Mouse (Mus musculus): ENCODE measurements at regions not wholly inside any gene's neighbourhood (a gene's known extent, or its start where the extent isn't known, plus 50 kb on each side); places are given as distances from the start of the nearest gene placed in this dataset.

- H3K36me3 ChIP-seq (ENCODE audit: control insufficient read depth, insufficient read depth, low read length) = no peaks in the 10 kb centered on the region
- no peak overlapping the region for H3K9ac ChIP-seq (ENCODE audit: low read depth, low read length, severe bottlenecking)
- H3K4me2 ChIP-seq (replicated peaks; ENCODE audit: low read depth, low read length, severe bottlenecking) = no peak overlapping the region
- ATAC-seq (ENCODE audit: low FRiP score, low read depth) (no peak), DNase-seq (ENCODE audit: low spot score) (no peak)
- TF ChIP-seq POLR2A (IDR thresholded peaks at IDR 0.05; ENCODE audit: borderline replicate concordance, extremely low read depth, insufficient read depth, insufficient read length) = no peak
- H3K4me3 ChIP-seq (replicated peaks; ENCODE audit: low read length) = no peak overlapping the region
- H3K27ac ChIP-seq (replicated peaks; ENCODE audit: low read depth, low read length) = no peak overlapping the region
- 66% methylated on average over 6 of the region's 6 CpGs for WGBS
- H3K27me3 ChIP-seq (ENCODE audit: control insufficient read depth, insufficient read depth, low read length) = no peaks in the 10 kb centered on the region
- H3K4me1 ChIP-seq (ENCODE audit: control insufficient read depth, insufficient read depth, low read length) = no peaks in the 10 kb centered on the region
- no peaks in the 10 kb centered on the region for H3K9me3 ChIP-seq (ENCODE audit: control insufficient read depth, low read length)
Observed at GRCm38 (mm10) chr4:72060605-72061352, 139.9 kb downstream of the Tle1 start.

GRCm38 (mm10) chr4:72049638-72050454 is 150.9 kb downstream of the Tle1 start:
- Histone ChIP-seq H3K27ac (replicated peaks; ENCODE audit: low read depth, low read length) (no peak overlapping the region), H3K4me3 (replicated peaks; ENCODE audit: low read length) (no peak overlapping the region), H3K4me2 (replicated peaks; ENCODE audit: low read depth, low read length, severe bottlenecking) (no peak overlapping the region), H3K27me3 (ENCODE audit: control insufficient read depth, insufficient read depth, low read length) (no peaks in the 10 kb centered on the region), H3K9me3 (ENCODE audit: control insufficient read depth, low read length) (no peaks in the 10 kb centered on the region), H3K36me3 (ENCODE audit: control insufficient read depth, insufficient read depth, low read length) (no peaks in the 10 kb centered on the region), H3K9ac (ENCODE audit: low read depth, low read length, severe bottlenecking) (no peak overlapping the region), H3K4me1 (ENCODE audit: control insufficient read depth, insufficient read depth, low read length) (no peaks in the 10 kb centered on the region)
- DNase-seq (ENCODE audit: low spot score) (no peak), ATAC-seq (ENCODE audit: low FRiP score, low read depth) (no peak)
- 64% methylated on average over 6 of the region's 6 CpGs for WGBS
- no peak for TF ChIP-seq POLR2A (IDR thresholded peaks at IDR 0.05; ENCODE audit: borderline replicate concordance, extremely low read depth, insufficient read depth, insufficient read length)

GRCm38 (mm10) chr4:72022152-72022551 is 178.6 kb downstream of the Tle1 start:
- H3K27ac ChIP-seq (replicated peaks; ENCODE audit: low read depth, low read length) = no peak overlapping the region
- ATAC-seq (ENCODE audit: low FRiP score, low read depth) = no peak
- no peaks in the 10 kb centered on the region for H3K36me3 ChIP-seq (ENCODE audit: control insufficient read depth, insufficient read depth, low read length)
- H3K4me3 ChIP-seq (replicated peaks; ENCODE audit: low read length) = no peak overlapping the region
- no peaks in the 10 kb centered on the region for H3K27me3 ChIP-seq (ENCODE audit: control insufficient read depth, insufficient read depth, low read length)
- 81% methylated on average over 2 of the region's 2 CpGs for WGBS
- no peak overlapping the region for H3K9ac ChIP-seq (ENCODE audit: low read depth, low read length, severe bottlenecking)
- TF ChIP-seq POLR2A (IDR thresholded peaks at IDR 0.05; ENCODE audit: borderline replicate concordance, extremely low read depth, insufficient read depth, insufficient read length) = no peak
- H3K4me1 ChIP-seq (ENCODE audit: control insufficient read depth, insufficient read depth, low read length) = no peaks in the 10 kb centered on the region
- DNase-seq (ENCODE audit: low spot score) = no peak
- no peaks in the 10 kb centered on the region for H3K9me3 ChIP-seq (ENCODE audit: control insufficient read depth, low read length)
- H3K4me2 ChIP-seq (replicated peaks; ENCODE audit: low read depth, low read length, severe bottlenecking) = no peak overlapping the region

GRCm38 (mm10) chr4:72014221-72014850 is 186.4 kb downstream of the Tle1 start:
- ATAC-seq (ENCODE audit: low FRiP score, low read depth) (no peak), DNase-seq (ENCODE audit: low spot score) (no peak)
- Histone ChIP-seq H3K4me1 (ENCODE audit: control insufficient read depth, insufficient read depth, low read length) (no peaks in the 10 kb centered on the region), H3K9ac (ENCODE audit: low read depth, low read length, severe bottlenecking) (no peak overlapping the region), H3K36me3 (ENCODE audit: control insufficient read depth, insufficient read depth, low read length) (no peaks in the 10 kb centered on the region), H3K27ac (replicated peaks; ENCODE audit: low read depth, low read length) (no peak overlapping the region), H3K27me3 (ENCODE audit: control insufficient read depth, insufficient read depth, low read length) (no peaks in the 10 kb centered on the region), H3K4me2 (replicated peaks; ENCODE audit: low read depth, low read length, severe bottlenecking) (no peak overlapping the region), H3K4me3 (replicated peaks; ENCODE audit: low read length) (no peak overlapping the region), H3K9me3 (ENCODE audit: control insufficient read depth, low read length) (no peaks in the 10 kb centered on the region)
- TF ChIP-seq POLR2A (IDR thresholded peaks at IDR 0.05; ENCODE audit: borderline replicate concordance, extremely low read depth, insufficient read depth, insufficient read length) = no peak
- WGBS = 68% methylated on average over 2 of the region's 2 CpGs

- TF ChIP-seq POLR2A (IDR thresholded peaks at IDR 0.05; ENCODE audit: borderline replicate concordance, extremely low read depth, insufficient read depth, insufficient read length) = no peak
- H3K36me3 ChIP-seq (ENCODE audit: control insufficient read depth, insufficient read depth, low read length) = no peaks in the 10 kb centered on the region
- DNase-seq (ENCODE audit: low spot score) = no peak
- 70% methylated on average over 3 of the region's 3 CpGs for WGBS
- no peak for ATAC-seq (ENCODE audit: low FRiP score, low read depth)
- no peak overlapping the region for H3K27ac ChIP-seq (replicated peaks; ENCODE audit: low read depth, low read length)
- H3K9ac ChIP-seq (ENCODE audit: low read depth, low read length, severe bottlenecking) = no peak overlapping the region
- H3K27me3 ChIP-seq (ENCODE audit: control insufficient read depth, insufficient read depth, low read length) = no peaks in the 10 kb centered on the region
- no peaks in the 10 kb centered on the region for H3K4me1 ChIP-seq (ENCODE audit: control insufficient read depth, insufficient read depth, low read length)
- no peak overlapping the region for H3K4me2 ChIP-seq (replicated peaks; ENCODE audit: low read depth, low read length, severe bottlenecking)
- no peaks in the 10 kb centered on the region for H3K9me3 ChIP-seq (ENCODE audit: control insufficient read depth, low read length)
- H3K4me3 ChIP-seq (replicated peaks; ENCODE audit: low read length) = no peak overlapping the region
Observed at GRCm38 (mm10) chr4:72013583-72013982, 187.1 kb downstream of the Tle1 start.
